Mouse (Mus musculus) retina, embryonic 14.5 days (tissue): ENCODE measurements around the gene Tmed3.

Experiments used
- DNase-seq: peaks from one replicate; pipeline ENCODE4 v3.0.0-alpha.2; 2015; ENCODE audit warnings: low spot score

The Tmed3 gene

GRCm38 (mm10) chr9:89704265-89705196 is at the start of gene Tmed3:
Tmed3 (minus strand) TSS chr9:89705068.
- DNase-seq, result peak; percentile 95

GRCm38 (mm10) chr9:89740041-89740440 is 35.2 kb upstream of the Tmed3 start:
- no peak for DNase-seq

DNA sequence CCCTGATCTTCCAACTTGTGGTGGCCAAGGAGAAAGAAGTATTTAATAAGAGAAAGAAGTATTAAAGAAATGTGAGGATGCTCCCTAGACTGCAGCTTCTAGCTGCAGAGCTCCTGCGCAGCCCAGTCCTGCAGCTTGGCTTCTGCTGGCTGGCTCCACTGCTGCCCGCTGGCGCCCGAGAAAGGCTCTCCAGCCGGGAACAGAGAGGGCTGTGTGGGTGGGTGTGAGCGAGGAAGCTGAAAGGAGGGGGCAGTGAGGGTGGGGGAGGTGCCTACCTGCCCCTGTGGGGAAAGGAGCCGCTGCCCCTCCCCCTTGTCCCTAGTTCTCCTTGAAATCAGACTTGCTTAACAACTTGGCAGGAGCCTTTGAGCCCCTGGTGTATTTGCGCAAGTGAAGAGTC is 33.4 kb upstream of the Tmed3 start, which contains the start of gene Ankrd34c:
Ankrd34c (minus strand) TSS at position 181 of the 400 bp plus-strand sequence.
- no peak for DNase-seq

- DNase-seq, result no peak
These were observed 33.0 kb upstream of the Tmed3 start for GRCm38 (mm10) chr9:89737888-89738287.

DNA sequence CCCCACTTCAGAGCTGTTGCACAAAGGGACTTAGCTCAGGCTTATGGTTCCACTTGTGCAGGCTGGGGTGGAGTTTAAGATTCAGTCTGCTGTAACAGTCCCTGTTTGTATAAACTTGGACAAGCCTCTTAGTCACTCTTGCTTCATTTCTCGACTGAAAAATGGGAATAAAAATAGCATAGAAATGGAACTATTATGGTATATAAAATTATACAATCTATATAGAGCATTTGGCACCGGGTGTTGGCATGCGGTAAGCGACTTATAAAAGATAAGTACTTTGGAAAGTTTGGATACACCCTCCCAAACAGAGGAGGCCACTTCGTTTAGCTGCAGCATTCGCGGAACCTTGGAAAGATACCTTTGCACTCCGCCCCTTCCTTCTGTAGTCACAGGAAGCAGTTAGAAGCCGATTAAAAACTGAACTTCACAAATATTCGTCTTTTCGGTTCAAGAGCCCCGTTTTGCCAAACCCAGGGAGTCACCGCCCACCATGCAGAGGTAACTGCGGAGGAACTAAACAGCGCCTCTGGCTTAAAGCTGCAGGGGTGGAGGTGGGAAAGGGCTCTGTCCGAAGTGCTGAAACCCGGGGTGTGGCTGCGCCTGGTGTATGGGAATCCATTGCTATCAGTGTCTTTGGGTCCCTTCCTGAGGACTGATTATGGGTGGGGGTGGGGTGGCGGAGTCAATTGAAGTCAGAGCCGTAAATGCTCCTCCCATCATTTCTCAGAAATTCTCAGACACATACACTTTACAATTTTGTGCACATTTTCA is 32.3 kb upstream of the Tmed3 start:
- peak; percentile 72 for DNase-seq

GRCm38 (mm10) chr9:89706906-89707305 is 2.0 kb upstream of the Tmed3 start:
- peak; percentile 74 for DNase-seq

DNA sequence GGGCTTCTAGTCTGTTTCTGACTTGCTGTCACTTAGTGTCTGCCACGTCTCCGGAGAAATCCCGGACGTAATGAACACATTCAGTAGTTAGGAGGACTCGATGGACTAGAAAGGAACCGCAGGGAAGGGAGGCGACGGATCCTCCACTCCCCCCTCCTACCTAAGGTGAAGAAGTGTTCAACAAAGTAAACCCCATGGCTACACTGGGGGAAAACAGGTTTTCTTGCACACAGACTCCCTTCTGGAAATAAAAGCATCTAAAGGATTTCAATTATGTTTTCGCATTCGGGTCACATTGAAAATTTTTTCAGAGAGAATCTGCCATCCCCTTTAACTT is 297 bp upstream of the Tmed3 start:
- DNase-seq, result no peak

DNA sequence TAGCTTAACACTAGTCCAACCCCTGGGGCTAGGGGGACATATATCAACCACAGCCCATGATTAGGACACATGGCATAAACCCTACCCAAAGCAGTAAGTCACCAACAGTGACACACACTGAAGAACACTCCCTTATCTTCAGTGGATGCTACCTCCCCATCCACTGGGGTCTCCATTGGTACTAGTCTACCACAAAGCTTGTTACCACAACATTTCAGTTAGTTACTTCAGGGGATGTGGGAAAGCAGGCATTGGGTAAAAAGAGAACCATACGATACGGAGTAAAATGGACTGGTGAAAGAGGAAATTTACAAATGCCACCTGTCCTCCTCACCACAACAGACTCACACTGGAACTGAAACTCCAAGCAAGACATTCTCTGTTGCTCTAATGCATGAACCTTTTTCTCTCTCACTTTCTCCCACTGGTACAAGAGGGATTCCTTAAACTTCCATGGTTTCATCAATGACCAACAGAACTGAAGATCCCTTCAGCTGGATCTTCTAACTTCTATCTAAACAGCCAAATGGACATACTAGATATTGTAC is 3.9 kb downstream of the Tmed3 start:
- no peak for DNase-seq

DNA sequence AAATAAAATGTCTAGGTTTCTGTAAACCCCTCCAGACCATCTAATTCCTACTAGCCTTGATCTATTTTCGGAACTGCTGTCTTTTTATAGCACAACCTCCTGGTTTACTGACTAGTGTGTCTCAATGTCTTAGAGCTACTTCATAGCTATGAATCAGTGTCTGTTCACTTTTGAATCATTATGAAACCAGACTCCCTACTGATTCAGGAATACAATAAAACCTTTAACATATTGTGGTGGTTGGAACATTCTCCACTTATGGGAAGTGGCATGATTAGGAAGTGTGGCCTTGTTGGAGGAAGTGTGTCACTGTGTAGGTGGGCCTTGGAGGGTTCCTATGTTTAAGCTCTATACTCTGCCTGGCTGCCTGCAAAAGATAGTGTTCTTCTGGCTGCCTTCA is 9.7 kb downstream of the Tmed3 start:
- no peak for DNase-seq

GRCm38 (mm10) chr9:89693670-89694069 is 11.2 kb downstream of the Tmed3 start:
- no peak for DNase-seq

GRCm38 (mm10) chr9:89689179-89689578 is 15.7 kb downstream of the Tmed3 start:
- no peak for DNase-seq

- DNase-seq, result peak; percentile 60
These were observed 17.2 kb downstream of the Tmed3 start for GRCm38 (mm10) chr9:89687503-89688226.

DNA sequence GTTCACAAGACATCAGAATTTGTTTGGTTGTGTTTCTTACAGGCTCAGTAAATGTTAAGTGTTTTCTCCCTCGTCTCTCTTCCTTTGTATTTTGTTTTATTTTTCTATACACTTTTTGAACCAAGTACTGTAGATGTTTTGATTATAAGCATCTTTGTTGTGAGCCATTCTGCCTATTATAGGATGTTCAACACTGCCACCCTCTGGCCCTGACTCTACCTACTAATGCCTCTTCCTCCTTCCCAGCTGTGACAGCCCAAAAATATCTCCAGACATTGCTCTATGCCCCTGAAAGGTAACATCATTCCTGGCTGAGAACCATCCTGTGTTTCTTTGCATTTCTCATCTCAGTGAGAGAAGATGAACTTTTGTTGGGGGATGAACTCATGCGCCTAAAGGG is 18.6 kb downstream of the Tmed3 start:
- DNase-seq, result peak; percentile 20

DNA sequence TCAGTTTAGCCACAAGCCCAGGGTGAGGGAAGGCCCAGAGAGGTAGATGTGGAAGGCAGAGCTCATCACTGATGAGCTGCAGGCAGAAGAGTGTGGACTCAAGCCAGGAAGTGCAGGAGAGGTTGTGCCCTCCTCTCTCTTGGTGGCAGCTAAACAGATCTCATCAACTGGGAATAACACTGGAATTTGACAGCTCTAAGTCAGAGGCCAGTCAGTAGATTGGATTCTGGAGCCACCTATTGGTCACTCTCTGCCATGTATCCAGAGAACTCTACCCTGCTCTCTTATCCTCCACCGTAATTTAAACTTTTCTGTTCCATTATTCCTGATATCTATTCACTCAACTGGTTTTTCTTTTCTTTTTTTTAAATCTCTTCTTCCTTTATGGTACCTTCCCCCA is 25.9 kb downstream of the Tmed3 start:
- DNase-seq, result peak; percentile 65

GRCm38 (mm10) chr9:89674014-89674618 is 30.8 kb downstream of the Tmed3 start:
- DNase-seq, result peak; percentile 95

DNA sequence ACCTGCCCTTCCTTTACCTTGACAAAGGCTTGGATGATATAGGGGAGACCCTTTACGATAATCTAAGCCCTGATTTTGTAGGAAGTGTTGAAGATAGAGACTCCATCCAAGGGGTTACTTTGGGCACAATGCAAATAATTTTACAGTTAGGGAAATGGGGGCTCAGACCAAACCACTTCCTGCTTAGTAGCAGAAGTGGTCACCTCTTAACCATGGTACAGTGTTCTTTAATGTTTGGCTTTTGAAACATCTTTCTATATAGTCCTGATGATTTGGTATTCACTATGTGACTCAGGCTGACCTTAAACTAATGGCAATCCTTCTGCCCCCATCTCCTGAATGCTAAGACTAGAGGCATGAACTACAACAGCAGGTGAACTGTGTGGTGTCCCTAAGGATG is 31.5 kb downstream of the Tmed3 start:
- no peak for DNase-seq

DNA sequence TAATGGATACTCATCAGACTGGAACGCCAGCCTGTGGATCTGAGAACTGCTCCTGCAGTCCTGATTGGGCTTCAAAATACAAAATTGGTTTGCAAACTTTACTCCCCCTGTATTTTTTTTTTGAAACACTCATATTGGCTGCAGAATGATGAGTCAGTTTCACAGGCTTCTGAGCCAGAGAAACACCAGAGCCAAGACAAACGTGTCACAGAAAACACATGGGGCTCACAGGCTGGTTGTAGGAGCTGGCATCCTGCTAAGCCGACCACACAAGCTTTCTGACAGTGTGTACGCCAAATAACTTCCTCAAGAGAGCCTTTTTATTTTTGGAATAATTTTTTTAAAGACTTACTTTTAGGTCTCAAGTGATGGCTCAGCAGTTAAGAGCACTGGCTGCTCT is 35.0 kb downstream of the Tmed3 start:
- no peak for DNase-seq

DNA sequence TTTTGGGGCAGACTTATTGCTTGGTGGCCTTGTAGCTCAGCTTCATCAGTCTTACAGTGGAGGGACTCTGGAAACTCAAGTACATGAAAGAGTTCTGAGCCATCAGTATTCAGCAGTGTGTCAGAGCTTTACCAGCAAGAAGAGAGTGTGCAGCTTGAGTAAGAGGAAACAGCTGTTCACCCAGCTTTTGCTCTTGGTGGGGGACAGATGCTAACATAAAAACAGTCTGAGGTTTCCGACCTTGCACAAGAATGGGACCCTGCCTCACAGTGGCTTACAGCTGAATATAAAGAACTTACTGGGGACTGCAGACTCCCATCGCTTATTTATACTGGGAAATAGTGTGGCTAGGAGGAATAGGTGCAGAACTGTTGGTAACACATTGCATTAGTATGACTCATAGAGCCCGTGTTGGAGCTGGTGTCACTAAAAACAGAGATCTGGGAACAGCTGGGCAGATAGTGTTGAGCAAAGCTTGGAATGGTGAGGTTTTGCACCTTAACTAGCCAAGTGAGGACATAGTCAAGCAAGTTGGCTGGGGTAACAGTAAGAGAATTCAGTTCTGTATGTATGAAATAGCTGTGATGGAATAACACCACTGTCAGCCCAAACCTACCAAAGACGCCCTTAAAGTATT is 37.4 kb downstream of the Tmed3 start:
- no peak for DNase-seq

DNA sequence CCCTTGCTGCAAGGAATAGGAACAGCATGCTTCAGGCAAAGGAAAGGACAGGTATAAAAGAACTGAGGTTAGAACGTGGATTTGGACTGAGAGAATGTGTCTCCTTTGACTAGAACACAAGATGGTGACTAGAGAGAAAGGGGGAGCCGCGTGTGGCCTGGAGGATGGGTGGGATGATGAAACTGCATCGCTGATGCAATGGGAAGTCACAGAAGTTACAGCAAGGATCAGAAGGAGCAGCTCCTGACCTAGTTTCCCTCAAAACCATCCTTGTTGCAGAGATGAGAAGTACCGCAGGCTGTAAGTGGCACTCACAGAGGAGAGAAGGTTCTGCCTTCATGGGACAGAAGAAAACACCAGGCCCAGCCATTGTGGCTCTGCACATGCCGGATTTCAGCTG is 54.0 kb downstream of the Tmed3 start:
- no peak for DNase-seq
